Mouse (Mus musculus): Measurements from ENCODE around the gene Stat3. TPM values are rescaled to one million over a fixed set of nuclear protein-coding genes. Genes with fewer than 3 reads are reported as not detected.

The Stat3 gene
- polyA plus RNA-seq, 1 experiment from 2014 or later = 39.0 TPM

DNA sequence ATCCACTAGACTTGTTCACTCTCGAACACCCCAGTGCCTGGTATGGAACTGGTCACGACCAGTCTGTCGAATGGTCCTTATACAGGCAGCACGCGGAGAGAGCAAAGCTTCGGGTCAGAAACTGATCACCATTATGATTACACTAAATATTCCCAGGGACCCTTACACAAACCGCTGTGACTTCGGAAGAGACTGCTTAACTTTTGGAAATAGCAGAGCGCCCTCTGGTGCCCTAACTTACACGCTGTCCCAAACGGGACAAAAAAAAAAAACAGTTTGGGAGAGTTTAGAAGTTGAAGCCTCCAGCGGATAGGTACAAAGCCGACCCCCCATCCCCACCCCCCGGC, 20.1 kb upstream of the Stat3 start:
- peak overlapping the region; percentile 30 for H3K4me3 ChIP-seq (ENCODE audit: low read depth, low read length)
- peak overlapping the region; percentile 52 for H3K4me2 ChIP-seq (ENCODE audit: low read length)
- peaks cover 22% of the 10 kb centered on the region for H3K27me3 ChIP-seq (ENCODE audit: control insufficient read depth, insufficient read depth, low read depth, low read length)
- H3K9ac ChIP-seq (ENCODE audit: low read depth, low read length) = no peak overlapping the region
- ATAC-seq = peak; percentile 11; the same call in 1 of the 2 replicates
- peaks cover 12% of the 10 kb centered on the region for H3K4me1 ChIP-seq (ENCODE audit: control insufficient read depth, insufficient read depth, low read length)
- H3K27ac ChIP-seq (ENCODE audit: low read length) = no peak overlapping the region
- H3K36me3 ChIP-seq (ENCODE audit: control insufficient read depth, insufficient read depth, low read length) = no peaks in the 10 kb centered on the region
- H3K9me3 ChIP-seq (replicated peaks; ENCODE audit: control insufficient read depth, low read length, poor library complexity, severe bottlenecking) = no peaks in the 10 kb centered on the region
- 4% methylated on average over 14 of the region's 14 CpGs for WGBS

DNA sequence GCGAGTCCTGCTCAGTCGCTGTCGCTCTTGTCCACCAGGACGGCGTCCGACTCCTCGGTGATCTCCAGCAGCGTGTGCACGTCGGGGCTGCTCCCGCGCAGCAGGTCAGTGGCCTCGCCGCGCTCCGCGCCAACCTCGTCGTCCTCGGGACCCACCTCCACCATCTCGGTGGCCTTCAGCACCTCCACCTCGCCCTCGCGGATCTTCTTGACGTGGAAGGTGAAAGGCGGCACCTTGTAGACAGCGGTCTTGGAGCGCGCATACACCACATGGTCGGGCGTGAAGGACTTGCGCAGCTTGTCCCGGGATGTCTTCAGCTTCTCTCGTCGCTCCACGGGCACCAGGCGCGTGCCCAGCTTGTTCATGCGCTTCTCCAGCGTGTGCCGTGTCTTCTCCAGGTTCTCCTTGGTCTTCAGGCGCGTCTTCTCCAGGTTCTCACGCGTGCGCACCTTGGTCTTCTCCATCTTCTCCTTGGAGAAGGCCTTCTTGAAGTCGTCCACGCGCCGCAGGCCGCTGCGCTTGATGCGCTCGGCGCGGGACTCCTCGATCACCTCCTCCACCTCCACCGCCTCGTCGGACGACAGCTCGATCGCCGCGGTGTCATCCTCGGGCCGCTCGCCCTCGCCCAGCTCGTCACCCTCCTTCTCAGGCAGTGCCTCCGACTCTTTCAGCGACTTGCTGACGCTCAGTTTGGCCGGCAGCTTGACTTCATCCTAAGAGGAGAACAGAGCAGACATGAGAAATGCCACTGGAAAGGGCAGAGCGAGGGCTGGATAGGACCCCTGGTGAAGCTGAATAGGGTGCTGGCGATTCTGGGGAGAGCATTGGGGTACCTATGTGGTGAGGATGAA, 19.5 kb upstream of the Stat3 start:
- peaks cover 12% of the 10 kb centered on the region for H3K4me1 ChIP-seq (ENCODE audit: control insufficient read depth, insufficient read depth, low read length)
- H3K27ac ChIP-seq (ENCODE audit: low read length) = no peak overlapping the region
- WGBS = 8% methylated on average over 73 of the region's 76 CpGs
- H3K4me2 ChIP-seq (ENCODE audit: low read length) = peak overlapping the region; percentile 52
- no peak overlapping the region for H3K9ac ChIP-seq (ENCODE audit: low read depth, low read length)
- no peaks in the 10 kb centered on the region for H3K9me3 ChIP-seq (replicated peaks; ENCODE audit: control insufficient read depth, low read length, poor library complexity, severe bottlenecking)
- H3K27me3 ChIP-seq (ENCODE audit: control insufficient read depth, insufficient read depth, low read depth, low read length) = peaks cover 22% of the 10 kb centered on the region
- H3K4me3 ChIP-seq (ENCODE audit: low read depth, low read length) = peak overlapping the region; percentile 30
- peak; percentile 6; the same call in 1 of the 2 replicates for ATAC-seq
- no peaks in the 10 kb centered on the region for H3K36me3 ChIP-seq (ENCODE audit: control insufficient read depth, insufficient read depth, low read length)

DNA sequence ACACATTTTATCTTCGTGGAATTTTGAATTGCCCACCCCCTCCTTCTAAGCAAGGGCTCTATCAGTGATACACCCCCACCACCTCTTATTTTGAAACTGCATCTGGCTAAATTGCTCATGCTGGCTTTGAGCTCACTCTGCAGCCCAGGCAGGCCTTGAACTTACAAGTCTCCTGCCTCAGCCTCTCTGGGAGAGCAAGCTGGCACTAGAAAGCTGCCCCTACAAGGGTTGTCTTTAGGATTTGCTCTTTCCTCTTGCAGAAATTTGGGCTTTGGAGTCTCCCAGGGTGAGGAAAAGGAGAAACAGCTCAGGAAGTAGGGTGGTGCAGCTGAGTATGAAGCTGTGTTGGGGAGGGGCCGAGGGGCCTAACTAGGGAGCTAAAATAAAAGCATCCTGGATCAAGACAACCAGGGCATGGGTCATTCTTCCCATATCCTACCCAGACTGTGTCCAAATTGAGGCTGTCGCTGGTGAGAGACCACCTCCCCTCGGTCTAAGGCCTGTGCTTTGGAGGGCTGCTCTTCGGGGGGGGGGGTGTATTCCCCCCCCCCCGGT, 18.7 kb upstream of the Stat3 start:
- no peaks in the 10 kb centered on the region for H3K36me3 ChIP-seq (ENCODE audit: control insufficient read depth, insufficient read depth, low read length)
- H3K4me1 ChIP-seq (ENCODE audit: control insufficient read depth, insufficient read depth, low read length) = peaks cover 12% of the 10 kb centered on the region
- no peaks in the 10 kb centered on the region for H3K9me3 ChIP-seq (replicated peaks; ENCODE audit: control insufficient read depth, low read length, poor library complexity, severe bottlenecking)
- H3K27me3 ChIP-seq (ENCODE audit: control insufficient read depth, insufficient read depth, low read depth, low read length) = peaks cover 22% of the 10 kb centered on the region
- 38% methylated on average over 6 of the region's 6 CpGs for WGBS
- H3K4me2 ChIP-seq (ENCODE audit: low read length) = no peak overlapping the region
- no peak for ATAC-seq
- no peak overlapping the region for H3K27ac ChIP-seq (ENCODE audit: low read length)
- H3K9ac ChIP-seq (ENCODE audit: low read depth, low read length) = no peak overlapping the region
- no peak overlapping the region for H3K4me3 ChIP-seq (ENCODE audit: low read depth, low read length)

DNA sequence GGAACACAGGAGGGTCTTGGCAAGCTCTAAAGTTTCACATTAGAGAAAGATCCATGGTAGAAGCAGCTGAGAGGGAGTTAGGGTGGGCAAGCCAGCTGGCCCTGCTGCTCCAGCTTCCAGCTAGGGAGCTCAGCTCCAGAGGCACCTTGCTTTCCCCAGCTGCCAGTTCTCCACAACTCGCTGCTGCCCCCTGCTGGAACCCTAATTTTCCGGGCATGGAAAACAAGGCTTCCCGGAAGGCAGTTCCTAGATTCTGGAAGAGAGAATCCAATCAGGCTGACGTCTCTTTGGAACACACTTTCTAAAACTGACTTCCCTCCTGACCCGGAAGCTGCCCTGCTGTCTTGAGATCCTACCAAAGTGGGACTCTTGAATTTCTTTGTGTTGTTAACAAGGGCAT, 17.9 kb upstream of the Stat3 start:
- H3K27me3 ChIP-seq (ENCODE audit: control insufficient read depth, insufficient read depth, low read depth, low read length) = peaks cover 22% of the 10 kb centered on the region
- 5% methylated on average over 5 of the region's 5 CpGs for WGBS
- H3K4me1 ChIP-seq (ENCODE audit: control insufficient read depth, insufficient read depth, low read length) = peaks cover 12% of the 10 kb centered on the region
- H3K4me2 ChIP-seq (ENCODE audit: low read length) = no peak overlapping the region
- H3K9me3 ChIP-seq (replicated peaks; ENCODE audit: control insufficient read depth, low read length, poor library complexity, severe bottlenecking) = no peaks in the 10 kb centered on the region
- H3K27ac ChIP-seq (ENCODE audit: low read length) = no peak overlapping the region
- ATAC-seq = no peak
- no peak overlapping the region for H3K9ac ChIP-seq (ENCODE audit: low read depth, low read length)
- H3K4me3 ChIP-seq (ENCODE audit: low read depth, low read length) = no peak overlapping the region
- no peaks in the 10 kb centered on the region for H3K36me3 ChIP-seq (ENCODE audit: control insufficient read depth, insufficient read depth, low read length)

DNA sequence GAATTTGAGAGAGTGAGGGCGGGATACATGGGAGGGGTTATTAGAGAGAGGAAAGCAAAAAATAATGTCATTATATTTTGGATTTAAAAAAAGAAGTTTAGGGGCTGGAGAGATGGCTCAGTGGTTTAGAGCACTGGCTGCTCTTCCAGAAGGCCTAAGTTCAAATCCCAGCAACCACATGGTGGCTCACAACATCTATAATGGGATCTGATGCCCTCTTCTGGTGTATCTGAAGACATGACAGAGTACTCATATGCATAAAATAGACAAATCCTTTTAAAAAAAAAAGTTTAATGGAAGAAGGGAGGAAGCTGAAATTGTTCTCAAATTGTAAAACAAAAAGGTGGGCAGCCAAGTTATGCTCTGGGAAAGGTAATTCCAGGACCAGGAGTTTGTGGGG, 10.2 kb upstream of the Stat3 start:
- no peaks in the 10 kb centered on the region for H3K27me3 ChIP-seq (ENCODE audit: control insufficient read depth, insufficient read depth, low read depth, low read length)
- no peak for ATAC-seq
- H3K9me3 ChIP-seq (replicated peaks; ENCODE audit: control insufficient read depth, low read length, poor library complexity, severe bottlenecking) = peaks cover 5% of the 10 kb centered on the region
- no peak overlapping the region for H3K4me2 ChIP-seq (ENCODE audit: low read length)
- H3K4me1 ChIP-seq (ENCODE audit: control insufficient read depth, insufficient read depth, low read length) = no peaks in the 10 kb centered on the region
- H3K4me3 ChIP-seq (ENCODE audit: low read depth, low read length) = no peak overlapping the region
- 96% methylated on average over 1 of the region's 1 CpGs for WGBS
- H3K9ac ChIP-seq (ENCODE audit: low read depth, low read length) = no peak overlapping the region
- H3K27ac ChIP-seq (ENCODE audit: low read length) = no peak overlapping the region
- no peaks in the 10 kb centered on the region for H3K36me3 ChIP-seq (ENCODE audit: control insufficient read depth, insufficient read depth, low read length)

DNA sequence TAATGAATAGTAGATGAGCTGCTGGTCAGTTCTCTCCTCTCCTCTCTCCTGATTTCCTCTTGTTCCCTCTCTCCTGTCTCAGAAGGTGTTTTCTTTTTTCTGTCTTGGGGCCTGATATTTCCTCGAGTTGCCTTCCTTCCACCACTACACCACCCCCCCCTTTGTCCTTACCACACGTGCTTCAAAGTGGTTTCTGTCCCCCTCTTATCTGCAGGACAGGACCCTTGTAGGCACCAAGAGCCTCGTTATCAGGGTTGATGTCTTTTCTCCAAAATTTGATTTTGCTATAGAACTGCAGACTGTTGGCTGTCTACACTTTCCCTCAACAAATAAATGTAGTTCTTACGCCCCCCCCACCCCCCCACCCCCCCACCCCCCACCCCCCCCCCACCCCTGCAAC, 9.0 kb upstream of the Stat3 start:
- Histone ChIP-seq H3K9ac (ENCODE audit: low read depth, low read length) (no peak overlapping the region), H3K4me2 (ENCODE audit: low read length) (no peak overlapping the region), H3K27ac (ENCODE audit: low read length) (no peak overlapping the region), H3K4me3 (ENCODE audit: low read depth, low read length) (no peak overlapping the region), H3K4me1 (ENCODE audit: control insufficient read depth, insufficient read depth, low read length) (no peaks in the 10 kb centered on the region), H3K36me3 (ENCODE audit: control insufficient read depth, insufficient read depth, low read length) (no peaks in the 10 kb centered on the region), H3K9me3 (replicated peaks; ENCODE audit: control insufficient read depth, low read length, poor library complexity, severe bottlenecking) (peaks cover 5% of the 10 kb centered on the region), H3K27me3 (ENCODE audit: control insufficient read depth, insufficient read depth, low read depth, low read length) (no peaks in the 10 kb centered on the region)
- ATAC-seq = no peak
- WGBS = 50% methylated on average over 4 of the region's 4 CpGs

DNA sequence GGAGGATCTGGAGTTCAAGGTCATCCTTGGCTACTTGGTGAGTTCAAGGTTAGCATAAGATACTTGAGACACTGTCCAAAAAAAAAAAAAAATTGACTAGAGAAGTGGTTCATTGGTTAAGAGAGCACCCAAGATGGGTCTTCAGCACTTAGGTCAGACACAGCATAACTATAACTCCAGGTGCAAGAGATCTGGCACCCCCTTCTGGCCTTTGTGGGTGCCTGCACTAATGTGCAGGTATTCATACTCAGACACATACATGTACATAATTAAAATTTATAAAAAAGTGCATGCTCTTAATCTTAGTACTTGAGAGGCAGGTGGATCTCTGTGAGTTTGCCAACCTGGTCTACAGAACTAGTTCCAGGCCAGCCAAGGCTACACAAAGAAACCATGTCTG, 8.2 kb upstream of the Stat3 start:
- Histone ChIP-seq H3K36me3 (ENCODE audit: control insufficient read depth, insufficient read depth, low read length) (no peaks in the 10 kb centered on the region), H3K4me1 (ENCODE audit: control insufficient read depth, insufficient read depth, low read length) (no peaks in the 10 kb centered on the region), H3K9me3 (replicated peaks; ENCODE audit: control insufficient read depth, low read length, poor library complexity, severe bottlenecking) (peaks cover 5% of the 10 kb centered on the region), H3K27me3 (ENCODE audit: control insufficient read depth, insufficient read depth, low read depth, low read length) (no peaks in the 10 kb centered on the region), H3K4me3 (ENCODE audit: low read depth, low read length) (no peak overlapping the region), H3K4me2 (ENCODE audit: low read length) (no peak overlapping the region), H3K27ac (ENCODE audit: low read length) (no peak overlapping the region), H3K9ac (ENCODE audit: low read depth, low read length) (no peak overlapping the region)
- ATAC-seq = no peak

DNA sequence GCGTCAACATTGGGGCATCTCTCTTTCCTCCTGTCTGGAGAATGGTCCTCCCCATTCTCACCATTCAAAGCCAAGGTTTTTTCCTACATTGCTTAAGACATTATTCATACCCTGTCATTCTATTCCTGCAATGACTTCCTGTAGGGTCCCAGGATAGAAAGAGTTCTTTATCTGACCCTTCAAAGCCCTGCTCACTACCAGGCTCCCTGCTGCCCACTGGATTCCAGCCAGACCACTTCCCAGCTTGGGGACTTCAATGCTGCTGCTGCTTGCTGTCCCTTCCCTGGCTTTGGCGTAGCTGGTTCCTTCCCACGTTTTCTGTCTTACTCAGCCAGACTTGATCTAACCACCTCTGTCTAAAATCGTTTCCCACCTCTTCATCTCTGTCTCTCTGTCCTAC, 7.5 kb upstream of the Stat3 start:
- Histone ChIP-seq H3K4me1 (ENCODE audit: control insufficient read depth, insufficient read depth, low read length) (no peaks in the 10 kb centered on the region), H3K4me3 (ENCODE audit: low read depth, low read length) (no peak overlapping the region), H3K4me2 (ENCODE audit: low read length) (no peak overlapping the region), H3K9me3 (replicated peaks; ENCODE audit: control insufficient read depth, low read length, poor library complexity, severe bottlenecking) (peaks cover 5% of the 10 kb centered on the region), H3K9ac (ENCODE audit: low read depth, low read length) (no peak overlapping the region), H3K36me3 (ENCODE audit: control insufficient read depth, insufficient read depth, low read length) (no peaks in the 10 kb centered on the region), H3K27me3 (ENCODE audit: control insufficient read depth, insufficient read depth, low read depth, low read length) (no peaks in the 10 kb centered on the region), H3K27ac (ENCODE audit: low read length) (no peak overlapping the region)
- 42% methylated on average over 4 of the region's 4 CpGs for WGBS
- ATAC-seq = no peak

DNA sequence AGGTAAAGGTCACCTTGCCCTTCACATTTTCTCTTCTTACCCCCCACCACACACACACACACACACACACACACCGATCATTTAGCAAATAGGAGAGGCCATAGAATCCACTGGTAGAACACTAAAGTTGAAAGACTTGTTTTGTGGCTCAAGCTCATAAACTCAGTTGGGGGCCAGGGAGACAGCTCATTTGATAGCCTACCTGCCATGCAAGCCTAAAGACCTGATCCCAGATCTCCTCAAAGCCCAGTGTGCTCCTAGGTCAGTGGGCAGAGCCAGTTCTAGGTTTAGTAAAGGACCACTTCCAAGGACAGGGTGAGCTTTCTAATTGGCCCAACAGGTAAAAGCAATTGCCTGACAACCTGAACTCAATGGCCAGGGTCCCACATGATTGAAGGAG, 3.0 kb upstream of the Stat3 start:
- H3K36me3 ChIP-seq (ENCODE audit: control insufficient read depth, insufficient read depth, low read length) = no peaks in the 10 kb centered on the region
- no peak overlapping the region for H3K4me3 ChIP-seq (ENCODE audit: low read depth, low read length)
- H3K27me3 ChIP-seq (ENCODE audit: control insufficient read depth, insufficient read depth, low read depth, low read length) = no peaks in the 10 kb centered on the region
- peaks cover 18% of the 10 kb centered on the region for H3K4me1 ChIP-seq (ENCODE audit: control insufficient read depth, insufficient read depth, low read length)
- no peak overlapping the region for H3K4me2 ChIP-seq (ENCODE audit: low read length)
- no peak overlapping the region for H3K27ac ChIP-seq (ENCODE audit: low read length)
- no peak for ATAC-seq
- H3K9ac ChIP-seq (ENCODE audit: low read depth, low read length) = no peak overlapping the region
- peaks cover 5% of the 10 kb centered on the region for H3K9me3 ChIP-seq (replicated peaks; ENCODE audit: control insufficient read depth, low read length, poor library complexity, severe bottlenecking)
- 94% methylated on average over 1 of the region's 1 CpGs for WGBS

Data from midbrain, embryonic 16.5 days (tissue).